Mouse (Mus musculus) liver, embryonic 16.5 days (tissue): ENCODE results near the gene Ankrd17. TPM values are rescaled to one million over a fixed set of nuclear protein-coding genes. Genes with fewer than 3 reads are reported as not detected.

Experiments
- polyA plus RNA-seq: library from polyadenylated mRNA; unstranded; fragments of >200 nt; fragmentation: Nextera tagmentation; extraction: Ambion mirVana; gene quantifications from 2 replicates; pipeline ENCODE4 v1.2.1, GENCODE M21; 2015

The Ankrd17 gene
- polyA plus RNA-seq, 1 experiment from 2014 or later = 8.2 TPM

Other genes starting within 250 kb of the Ankrd17 start
- 8.5 and 10.8 TPM in 2 replicates for gene Cox18, start 142.6 kb downstream of the Ankrd17 start, polyA plus RNA-seq
- 1.5 and 1.8 TPM in 2 replicates for gene Gm9958, start 627 bp upstream of the Ankrd17 start, polyA plus RNA-seq
- gene Alb, start 94.3 kb upstream of the Ankrd17 start, polyA plus RNA-seq = 7,404 and 8,768 TPM in 2 replicates
- 15,779 and 15,904 TPM in 2 replicates for gene Afp, start 124.2 kb upstream of the Ankrd17 start, polyA plus RNA-seq
- gene Afm, start 152.4 kb upstream of the Ankrd17 start, polyA plus RNA-seq = 34.3 and 34.6 TPM in 2 replicates
- gene 5830473C10Rik, start 194.5 kb upstream of the Ankrd17 start, polyA plus RNA-seq = 1.5 and 1.8 TPM in 2 replicates